In the genomic region with DNA sequence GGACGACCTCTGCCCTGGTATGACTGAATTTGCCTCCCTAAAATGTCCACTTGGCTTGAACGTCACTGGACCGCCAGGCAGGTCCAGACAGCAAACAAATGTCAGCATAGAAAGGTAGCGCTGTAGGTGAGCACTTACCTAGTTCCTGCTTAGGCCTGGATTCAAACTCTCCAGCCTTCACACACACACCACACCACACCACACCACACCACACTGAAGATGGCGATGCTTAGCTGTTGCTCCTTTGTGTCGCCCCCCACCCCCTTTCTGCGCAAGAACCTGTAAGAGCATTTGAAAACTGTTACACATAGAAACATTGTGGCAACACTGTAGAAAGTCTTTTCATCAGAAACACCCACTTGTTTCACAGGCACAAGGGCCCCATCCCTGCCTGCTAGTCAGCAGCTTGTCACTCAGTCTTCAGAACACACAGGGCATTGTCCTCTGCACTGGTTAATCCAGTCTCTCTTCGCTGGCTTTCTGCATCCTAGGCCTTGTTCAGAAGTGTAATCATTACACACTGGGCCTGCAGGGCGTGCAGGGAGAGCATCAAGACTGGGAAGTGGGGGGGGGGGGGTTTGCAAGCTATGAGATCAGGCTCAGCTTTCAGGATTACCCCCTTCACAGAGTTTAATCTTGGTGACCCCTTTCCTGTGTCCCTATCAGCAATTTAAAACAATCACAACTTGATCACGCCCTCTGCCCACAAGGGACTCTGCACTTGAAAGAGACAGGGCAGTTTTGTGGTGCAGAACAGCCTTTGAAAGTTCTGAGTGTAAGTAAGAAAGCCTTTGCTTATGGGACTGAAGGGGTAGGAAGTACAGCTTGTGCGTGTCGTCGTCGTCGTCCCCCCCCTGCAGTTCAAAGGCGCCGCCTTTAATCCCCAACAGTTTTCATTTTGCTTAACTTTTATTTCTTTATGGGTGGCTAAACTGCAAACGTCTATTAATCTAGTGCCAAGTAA, we compare ENCODE assay signal across 10 mouse cellular contexts.
A peak's percentile ranks its signal among the peaks of the same experiment; 100 is the strongest.
DNase-seq lines count a peak whose midpoint lies in the region; ATAC-seq and TF ChIP-seq lines count a peak whose summit lies in the region.
"Had no signal": no experiment of that assay in that cellular context is flagged by ENCODE, and none has a peak within 500 bp of the region (broad histone marks: within the 10 kb centered on the region; RNA-seq: fewer than 3 reads in every experiment).

No protein-coding gene starts in this region.

- no peak overlapping the region for H3K4me3 ChIP-seq in hindbrain, embryonic 16.5 days (ENCODE audit: low read length)
- no peak overlapping the region for H3K4me3 ChIP-seq in midbrain, embryonic 12.5 days
- no peak overlapping the region for H3K4me3 ChIP-seq in left cerebral cortex, adult 2 months

- no peak overlapping the region for H3K4me2 ChIP-seq in hindbrain, embryonic 16.5 days (ENCODE audit: low read length)
- H3K4me2 ChIP-seq in midbrain, embryonic 12.5 days (replicated peaks), result peak overlapping the region; percentile 15; the same call in 1 of the 2 replicates

- 36% methylated on average over 18 of the region's 18 CpGs for WGBS in hindbrain, embryonic 16.5 days
- WGBS in midbrain, embryonic 12.5 days, result 18% methylated on average over 18 of the region's 18 CpGs

- no peak overlapping the region for H3K27ac ChIP-seq in hindbrain, embryonic 16.5 days (ENCODE audit: low read depth, low read length)
- H3K27ac ChIP-seq in midbrain, embryonic 12.5 days (replicated peaks), result peak overlapping the region; percentile 78
- H3K27ac ChIP-seq in left cerebral cortex, adult 2 months, result no peak overlapping the region
- H3K27ac ChIP-seq: macrophage had no signal

- H3K9ac ChIP-seq in hindbrain, embryonic 16.5 days (ENCODE audit: low read depth, low read length), result no peak overlapping the region
- H3K9ac ChIP-seq in midbrain, embryonic 12.5 days (replicated peaks), result no peak overlapping the region

- TF ChIP-seq CTCF in left cerebral cortex, adult 2 months (IDR thresholded peaks at IDR 0.05), result no peak

- no peaks in the 10 kb centered on the region for H3K36me3 ChIP-seq in hindbrain, embryonic 16.5 days (ENCODE audit: control insufficient read depth, insufficient read depth, low read length)
- no peaks in the 10 kb centered on the region for H3K36me3 ChIP-seq in midbrain, embryonic 12.5 days

- H3K4me1 ChIP-seq in hindbrain, embryonic 16.5 days (ENCODE audit: control insufficient read depth, insufficient read depth, low read depth, low read length), result no peaks in the 10 kb centered on the region
- H3K4me1 ChIP-seq in midbrain, embryonic 12.5 days, result peaks cover 15% of the 10 kb centered on the region

- ATAC-seq in hindbrain, embryonic 16.5 days, result peak; percentile 34
- ATAC-seq in midbrain, embryonic 12.5 days (ENCODE audit: low FRiP score, low read depth), result peak; percentile 92

- H3K27me3 ChIP-seq in hindbrain, embryonic 16.5 days (replicated peaks; ENCODE audit: control insufficient read depth, insufficient read depth, low read length), result no peaks in the 10 kb centered on the region
- H3K27me3 ChIP-seq in midbrain, embryonic 12.5 days, result no peaks in the 10 kb centered on the region

- DNase-seq in Muller cell, postnatal 12 days (ENCODE audit: inconsistent ontology term), result peak; percentile 61
- DNase-seq in embryo, embryonic 11.5 days (ENCODE audit: low read depth, low spot score), result peak; percentile 26
- DNase-seq in gastrocnemius, postnatal 25 days, result no peak
- DNase-seq in cerebellum, adult 9-11 months, result no peak
- DNase-seq in layer of hippocampus, postnatal 25 days (ENCODE audit: extremely low spot score in 1 of 2, low spot score in 1 of 2), result no peak
- no peak for DNase-seq in left cerebral cortex, adult 2 months (ENCODE audit: extremely low spot score in 1 of 2, low spot score in 2 of 2)
- DNase-seq: thymus, postnatal 36 days had no signal

- no peaks in the 10 kb centered on the region for H3K9me3 ChIP-seq in hindbrain, embryonic 16.5 days (ENCODE audit: control insufficient read depth, low read length)
- no peaks in the 10 kb centered on the region for H3K9me3 ChIP-seq in midbrain, embryonic 12.5 days

- intact Hi-C loops in left cerebral cortex, adult 2 months (cut with DNase I), result no loop called here

Comparison
In these comparisons a context has a peak if more than half of its experiments do, and no peak if none do; other contexts are left out.
1. DNase-seq: peak in Muller cell, postnatal 12 days (single experiment) and embryo, embryonic 11.5 days (single experiment); none in gastrocnemius, postnatal 25 days (single experiment), cerebellum, adult 9-11 months (single experiment), layer of hippocampus, postnatal 25 days (0 of 2) and left cerebral cortex, adult 2 months (0 of 2).